Mouse (Mus musculus): ENCODE measurements around the gene Prm2.
"Not testable (repeated sequence)": the region's sequence is repeated elsewhere in the genome, so short reads cannot be mapped to it uniquely, and the experiment has no call there.

Gene Prm2

DNA sequence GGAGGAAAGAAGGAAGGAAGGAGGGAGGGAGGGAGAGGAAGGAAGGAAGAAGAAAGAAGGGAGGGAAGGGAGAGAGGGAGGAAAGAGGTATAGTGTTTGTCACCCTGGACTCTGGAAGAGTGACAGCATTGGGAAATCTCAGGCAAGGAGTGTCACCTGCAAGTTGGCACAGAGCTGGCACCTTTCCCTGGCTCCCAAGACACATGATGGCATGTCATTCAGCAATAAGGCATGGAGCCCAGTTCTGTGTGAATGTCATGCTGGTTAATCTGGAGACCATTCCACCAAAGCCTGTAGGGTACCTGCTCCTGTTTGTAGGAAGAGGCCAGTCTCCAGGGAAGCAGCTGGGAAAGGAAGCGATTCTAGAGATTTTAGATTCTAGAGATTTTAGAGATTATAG lies 14.4 kb upstream of the Prm2 start:
- no peak for DNase-seq (ENCODE audit: low spot score)

DNA sequence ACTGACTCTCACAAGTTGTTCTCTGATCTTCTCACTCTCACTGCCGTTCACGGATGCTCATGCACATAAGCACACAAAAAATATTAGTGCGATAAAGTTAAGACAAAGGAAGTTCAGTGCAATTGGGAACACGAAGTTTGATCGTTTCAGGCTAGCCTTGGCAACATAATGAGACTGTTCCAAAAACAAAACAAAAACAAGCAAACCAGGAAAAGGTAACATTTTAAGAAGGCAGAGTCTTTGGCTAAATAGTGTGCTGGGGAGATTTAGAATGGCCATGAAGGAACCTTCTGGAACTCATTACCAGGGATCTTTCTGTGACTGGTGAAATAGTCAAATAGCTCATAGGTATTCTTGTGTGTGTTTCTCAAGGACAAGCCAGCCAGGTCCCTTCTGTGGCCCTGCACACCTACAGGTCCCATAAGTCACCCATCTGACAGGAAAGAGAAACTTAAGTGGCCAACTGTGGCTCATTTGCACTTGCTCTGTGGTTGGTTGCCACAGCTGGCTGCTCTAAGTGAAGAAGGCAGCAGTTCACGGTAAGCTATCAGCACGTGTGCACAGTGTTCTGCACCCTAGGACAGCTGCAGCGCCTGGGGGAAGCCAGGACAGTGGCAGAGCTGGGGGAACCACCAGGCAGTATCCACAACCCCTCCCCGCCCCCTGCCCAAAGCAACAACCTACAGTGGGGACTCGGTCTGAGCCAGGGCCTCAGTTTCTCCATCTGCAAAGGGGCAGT lies 10.0 kb upstream of the Prm2 start, which contains the start of gene Prm1:
Prm1 (minus strand) TSS at position 51 of the 739 bp plus-strand sequence.
- DNase-seq (ENCODE audit: low spot score): no peak

DNA sequence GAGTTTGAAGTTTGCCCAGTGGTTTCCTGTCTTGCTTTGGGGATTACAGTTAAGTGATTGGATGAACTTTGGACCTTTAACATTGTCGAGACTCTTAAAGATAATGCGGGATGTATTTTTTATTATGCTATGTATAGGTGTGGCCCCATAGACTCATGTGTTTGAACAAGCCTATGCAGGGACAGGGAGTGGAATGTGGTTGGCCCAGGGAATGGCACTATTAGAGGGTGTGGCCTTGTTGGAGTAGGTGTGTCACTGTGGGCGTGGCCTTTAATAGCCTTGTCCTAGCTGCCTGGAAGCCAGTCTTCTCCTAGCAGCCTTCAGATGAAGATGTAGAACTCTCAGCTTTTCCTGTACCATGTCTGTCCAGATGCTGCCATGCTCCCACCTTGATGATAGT lies 6.5 kb upstream of the Prm2 start:
- DNase-seq (ENCODE audit: low spot score): not testable (repeated sequence)

DNA sequence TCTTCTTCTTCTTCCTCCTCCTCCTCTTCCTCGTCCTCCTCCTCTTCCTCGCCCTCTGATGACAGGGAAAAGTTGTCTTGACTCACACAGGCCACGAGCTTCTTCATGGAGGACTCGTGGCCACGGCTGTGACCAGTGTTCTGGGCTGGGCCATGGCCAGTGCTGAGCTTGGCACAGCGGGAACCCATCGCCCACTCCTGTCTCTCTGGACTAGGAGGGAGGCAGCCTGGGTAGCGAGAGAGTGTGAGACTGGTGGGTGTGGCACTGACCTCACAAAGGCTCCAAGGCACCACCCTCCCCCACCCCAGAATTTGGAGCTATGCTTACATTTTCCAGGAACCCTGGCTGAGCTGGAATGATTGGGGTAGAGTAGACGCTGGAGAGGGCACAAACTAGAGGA lies 5.2 kb downstream of the Prm2 start, which contains the start of gene Prm3:
Prm3 (minus strand) TSS at position 213 of the 400 bp plus-strand sequence.
- DNase-seq (ENCODE audit: low spot score): no peak

DNA sequence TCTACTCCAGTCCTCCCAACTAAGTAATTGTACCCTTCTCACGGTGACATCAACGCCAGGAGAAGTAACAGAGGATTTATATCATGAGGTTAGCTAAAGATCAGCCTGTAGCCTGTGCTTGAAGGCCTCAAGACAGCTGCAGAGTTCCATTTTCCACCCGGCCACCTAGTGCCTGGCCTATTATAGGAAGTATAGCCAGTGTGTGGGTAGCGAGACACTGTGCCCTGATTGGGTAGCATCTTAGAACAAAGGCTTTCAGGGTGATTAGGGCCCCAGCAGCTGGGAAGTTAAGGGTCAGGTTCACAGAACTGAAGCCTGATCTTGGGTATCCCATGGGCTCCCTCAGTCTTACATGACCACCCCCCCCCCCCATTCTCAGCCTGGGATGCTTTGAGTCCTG lies 7.1 kb downstream of the Prm2 start:
- DNase-seq (ENCODE audit: low spot score): no peak

DNA sequence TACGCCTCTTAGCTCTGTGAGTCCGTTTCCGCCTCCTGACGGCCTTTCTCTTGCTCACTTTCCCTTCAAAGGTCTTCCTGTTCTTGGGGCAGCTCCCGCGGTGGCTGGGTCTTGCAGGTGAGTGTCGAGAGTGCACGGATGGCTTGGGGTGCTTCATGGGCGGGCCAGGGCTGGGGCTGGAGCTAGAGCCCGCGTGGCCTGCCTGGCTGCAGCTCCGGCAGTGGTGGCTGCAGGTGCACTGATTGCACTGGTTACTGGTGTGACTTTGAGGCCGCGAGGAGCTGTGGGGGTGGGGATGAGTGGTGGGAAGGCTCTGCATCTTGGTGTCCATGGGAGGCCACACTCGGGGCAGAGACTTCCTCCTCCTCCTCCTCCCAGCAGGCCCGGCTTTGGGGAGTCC lies 7.7 kb downstream of the Prm2 start, which contains the start of gene Tnp2:
Tnp2 (minus strand) TSS at position 390 of the 400 bp plus-strand sequence.
- no peak for DNase-seq (ENCODE audit: low spot score)

DNA sequence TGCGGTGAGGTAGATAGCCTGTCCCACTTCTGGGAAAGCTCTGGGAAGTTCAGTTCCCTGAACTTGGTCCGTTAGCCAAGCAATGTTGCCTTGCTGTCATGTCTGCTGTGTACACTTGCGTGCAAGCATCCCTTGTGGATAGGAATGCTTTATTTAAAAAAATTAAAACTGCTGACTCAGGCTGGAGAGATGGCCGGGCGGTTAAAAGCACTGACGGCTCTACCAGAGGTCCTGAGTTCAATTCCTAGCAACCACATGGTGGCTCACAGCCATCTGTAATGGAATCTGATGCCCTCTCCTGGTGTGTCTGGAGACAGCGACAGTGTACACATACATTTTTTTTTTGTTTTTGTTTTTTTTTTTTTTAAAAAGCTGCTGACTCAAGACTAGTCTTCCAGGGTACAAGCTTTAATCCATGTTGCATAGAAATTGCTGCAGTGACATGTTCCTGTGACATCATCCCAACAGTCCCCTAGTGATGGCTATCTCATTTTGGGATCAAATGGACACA lies 8.3 kb downstream of the Prm2 start:
- DNase-seq (ENCODE audit: low spot score): no peak

DNA sequence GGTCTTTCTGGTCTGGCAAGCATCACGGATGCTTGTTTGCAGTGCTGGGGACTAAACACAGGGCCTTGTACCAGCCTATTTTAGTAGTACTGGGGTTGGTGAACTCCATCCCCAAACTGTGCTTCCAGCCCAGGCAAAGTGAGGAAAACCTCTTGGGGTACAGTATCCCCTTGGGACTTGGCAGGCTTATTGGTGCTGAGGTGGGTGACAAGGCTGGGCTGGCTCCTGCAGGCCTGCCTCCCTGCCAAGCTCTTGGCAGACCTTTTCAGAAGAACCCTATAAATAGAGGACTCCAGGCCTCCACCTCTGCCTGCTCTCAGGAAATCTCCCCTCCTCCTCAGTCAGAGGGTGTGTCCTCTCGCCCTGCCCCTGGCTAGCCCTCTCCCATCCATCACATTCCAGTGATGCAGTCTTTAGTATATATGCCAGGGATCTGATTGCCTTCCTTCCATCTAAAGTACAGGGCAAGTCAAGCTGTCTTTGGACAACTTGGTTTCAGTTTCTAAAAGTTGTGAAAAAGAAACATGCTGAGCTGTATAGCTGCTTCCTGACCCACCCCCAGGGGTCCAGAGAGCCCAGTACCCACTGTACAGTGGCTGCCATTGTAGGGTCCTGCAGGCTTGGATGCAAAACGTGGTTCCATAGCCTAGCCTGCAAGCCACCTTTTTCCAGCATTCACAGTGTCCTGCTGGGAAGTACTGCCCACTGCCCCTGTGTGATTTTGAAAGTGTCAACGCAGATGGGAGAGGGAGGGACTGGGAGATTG lies 9.0 kb downstream of the Prm2 start:
- DNase-seq (ENCODE audit: low spot score): peak; percentile 28

DNA sequence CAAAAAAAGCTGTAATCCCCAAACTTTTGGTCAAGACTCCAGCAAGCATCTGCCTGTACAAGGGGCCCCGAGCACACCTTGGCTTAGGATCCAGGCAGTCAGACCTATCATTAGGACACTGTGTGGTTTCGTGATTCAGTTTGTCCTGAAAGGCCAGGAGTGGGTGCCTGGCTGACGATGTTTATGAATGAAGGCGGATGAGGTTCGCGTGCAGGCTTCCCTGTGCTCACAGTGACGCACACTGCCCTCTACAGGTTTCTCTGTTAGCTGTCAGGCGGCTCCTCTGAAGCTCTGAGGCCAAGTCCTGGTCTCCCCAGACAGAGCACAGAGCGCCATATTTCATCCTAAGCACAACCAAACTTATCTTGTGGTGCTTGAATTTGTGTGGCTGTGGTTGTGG lies 9.6 kb downstream of the Prm2 start:
- peak; percentile 94 for DNase-seq (ENCODE audit: low spot score)

DNA sequence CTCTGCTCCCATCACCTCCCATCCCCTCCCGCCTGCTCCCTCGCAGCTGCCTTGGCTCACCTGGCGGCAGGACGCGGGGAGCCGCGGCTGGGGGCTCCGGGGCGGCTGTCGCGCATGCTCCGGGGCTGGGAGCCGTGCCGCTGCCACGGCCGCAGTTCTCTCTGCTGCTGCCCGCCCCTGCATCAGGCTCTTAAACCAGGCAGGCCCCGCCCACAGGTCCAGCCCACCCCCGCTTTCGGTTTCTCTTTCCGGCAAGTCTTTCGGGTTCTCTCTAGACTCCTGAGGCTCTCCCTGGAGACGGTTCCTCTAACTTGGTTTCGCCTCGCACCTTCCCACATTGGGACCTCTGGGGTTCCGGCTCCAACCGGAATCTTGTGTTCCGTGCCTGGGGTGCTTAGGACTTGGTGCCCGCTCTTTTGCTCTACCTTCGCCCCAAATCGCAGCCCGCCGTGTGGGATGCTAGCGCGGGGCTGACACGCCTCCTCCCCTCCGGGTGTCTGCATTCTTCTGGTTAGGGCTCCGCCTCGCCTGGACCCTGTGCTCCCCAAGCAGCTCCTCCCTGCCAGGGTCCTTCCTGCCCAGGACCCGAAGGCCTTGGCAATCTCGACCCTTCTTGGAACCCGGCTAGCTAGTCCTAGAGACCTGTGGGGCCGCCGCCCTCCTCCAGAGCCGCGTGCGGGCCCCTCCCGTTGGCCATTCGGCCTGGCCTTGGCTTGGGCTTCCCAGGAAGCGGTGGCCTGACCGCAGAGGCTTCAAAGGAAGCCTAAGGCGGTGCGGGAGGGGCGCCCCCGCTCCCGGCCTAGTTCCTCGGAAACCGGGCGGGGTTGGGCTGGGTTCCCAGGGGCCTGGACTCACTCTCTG lies 10.3 kb downstream of the Prm2 start, which contains the start of gene Socs1:
Socs1 (minus strand) TSS at position 166 of the 861 bp plus-strand sequence.
- DNase-seq (ENCODE audit: low spot score): peak; percentile 93

DNA sequence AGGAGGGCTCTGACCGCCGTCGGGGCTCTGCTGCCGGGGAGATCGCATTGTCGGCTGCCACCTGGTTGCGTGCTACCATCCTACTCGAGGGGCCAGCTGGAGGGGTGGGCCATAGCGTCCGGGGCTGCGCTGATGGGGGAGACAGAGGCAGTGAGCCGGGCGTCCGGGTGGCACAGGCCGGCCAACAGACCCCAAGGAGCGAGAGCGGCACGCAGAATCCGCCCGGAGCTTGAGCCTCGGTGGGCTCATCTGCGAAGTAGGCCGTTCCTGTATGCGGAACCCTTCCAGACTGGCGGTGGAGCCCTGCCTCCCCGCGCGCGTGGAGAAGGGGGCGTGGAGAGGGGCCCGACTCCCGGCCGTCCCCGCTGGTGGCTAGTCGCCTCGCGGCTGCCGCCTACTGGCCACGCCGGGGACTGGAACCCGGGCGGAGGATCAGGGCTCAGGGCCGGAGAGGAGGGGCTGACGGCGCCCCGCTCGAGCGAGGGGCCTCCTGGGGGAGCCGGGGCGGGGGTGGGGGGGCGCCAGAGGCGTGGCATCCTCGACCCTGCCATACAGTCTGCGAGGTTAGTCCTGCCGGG lies 11.1 kb downstream of the Prm2 start:
- peak; percentile 90 for DNase-seq (ENCODE audit: low spot score)

DNA sequence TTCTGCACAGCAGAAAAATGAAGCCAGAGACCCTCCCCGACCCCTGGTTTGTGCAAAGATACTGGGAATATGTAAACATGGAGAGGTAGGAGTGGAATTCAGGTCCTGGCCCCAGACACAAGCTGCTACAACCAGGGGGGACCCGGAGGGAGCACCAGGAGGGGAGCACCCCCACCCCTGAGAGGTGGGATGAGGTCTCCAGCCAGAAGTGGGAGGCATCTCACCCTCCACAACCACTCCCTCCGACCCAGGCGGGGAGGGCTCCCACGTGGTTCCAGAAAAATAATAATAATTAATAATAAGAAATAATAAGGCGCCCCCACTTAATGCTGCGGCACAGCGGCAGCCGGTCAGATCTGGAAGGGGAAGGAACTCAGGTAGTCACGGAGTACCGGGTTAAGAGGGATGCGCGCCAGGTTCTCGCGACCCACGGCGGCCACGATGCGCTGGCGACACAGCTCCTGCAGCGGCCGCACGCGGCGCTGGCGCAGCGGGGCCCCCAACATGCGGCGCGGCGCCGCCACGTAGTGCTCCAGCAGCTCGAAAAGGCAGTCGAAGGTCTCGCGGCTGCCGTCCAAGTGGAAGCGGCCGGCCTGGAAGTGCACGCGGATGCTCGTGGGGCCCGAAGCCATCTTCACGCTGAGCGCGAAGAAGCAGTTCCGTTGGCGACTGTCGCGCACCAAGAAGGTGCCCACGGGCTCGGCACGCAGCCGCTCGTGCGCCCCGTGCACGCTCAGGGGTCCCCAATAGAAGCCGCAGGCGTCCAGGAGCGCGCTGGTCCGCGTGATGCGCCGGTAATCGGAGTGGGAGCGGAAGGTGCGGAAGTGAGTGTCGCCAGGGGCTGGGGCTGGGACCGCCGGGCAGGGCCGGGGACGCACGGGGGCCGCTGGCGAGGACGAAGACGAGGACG lies 11.8 kb downstream of the Prm2 start:
- no peak for DNase-seq (ENCODE audit: low spot score)

DNA sequence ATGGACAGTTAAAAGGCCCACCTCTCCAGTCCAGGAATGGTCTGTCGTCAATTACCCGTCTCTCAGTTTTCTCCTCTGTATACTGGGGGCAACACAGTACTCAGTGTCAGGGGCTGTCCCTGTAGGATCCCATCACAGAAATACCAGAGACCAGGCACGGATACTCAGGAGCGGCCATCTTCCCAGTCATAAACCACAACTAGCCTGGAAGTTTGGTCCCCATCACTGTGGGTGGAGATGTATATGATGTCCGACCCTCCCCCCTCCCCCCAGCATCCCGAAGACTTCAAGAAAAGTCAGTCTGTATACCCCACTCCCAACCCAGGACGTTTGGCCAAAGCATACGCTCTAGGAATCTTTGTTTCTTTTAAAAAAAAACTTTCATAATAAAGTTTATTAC lies 12.5 kb downstream of the Prm2 start:
- no peak for DNase-seq (ENCODE audit: low spot score)

DNA sequence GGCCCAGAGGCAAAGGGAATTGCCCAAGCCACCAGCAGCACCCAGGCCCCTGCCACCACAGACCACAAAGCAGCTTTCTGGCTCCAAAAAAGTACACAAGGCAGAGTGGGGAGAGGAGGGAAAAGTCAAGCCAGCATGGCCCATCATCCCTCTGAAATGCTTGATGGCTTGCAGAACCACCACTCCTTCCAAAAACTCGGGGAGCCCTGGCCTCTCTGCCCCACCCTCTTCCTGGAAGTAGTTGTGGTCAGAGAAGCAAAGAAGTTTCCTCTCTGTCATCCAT lies 12.8 kb downstream of the Prm2 start:
- DNase-seq (ENCODE audit: low spot score): no peak

DNA sequence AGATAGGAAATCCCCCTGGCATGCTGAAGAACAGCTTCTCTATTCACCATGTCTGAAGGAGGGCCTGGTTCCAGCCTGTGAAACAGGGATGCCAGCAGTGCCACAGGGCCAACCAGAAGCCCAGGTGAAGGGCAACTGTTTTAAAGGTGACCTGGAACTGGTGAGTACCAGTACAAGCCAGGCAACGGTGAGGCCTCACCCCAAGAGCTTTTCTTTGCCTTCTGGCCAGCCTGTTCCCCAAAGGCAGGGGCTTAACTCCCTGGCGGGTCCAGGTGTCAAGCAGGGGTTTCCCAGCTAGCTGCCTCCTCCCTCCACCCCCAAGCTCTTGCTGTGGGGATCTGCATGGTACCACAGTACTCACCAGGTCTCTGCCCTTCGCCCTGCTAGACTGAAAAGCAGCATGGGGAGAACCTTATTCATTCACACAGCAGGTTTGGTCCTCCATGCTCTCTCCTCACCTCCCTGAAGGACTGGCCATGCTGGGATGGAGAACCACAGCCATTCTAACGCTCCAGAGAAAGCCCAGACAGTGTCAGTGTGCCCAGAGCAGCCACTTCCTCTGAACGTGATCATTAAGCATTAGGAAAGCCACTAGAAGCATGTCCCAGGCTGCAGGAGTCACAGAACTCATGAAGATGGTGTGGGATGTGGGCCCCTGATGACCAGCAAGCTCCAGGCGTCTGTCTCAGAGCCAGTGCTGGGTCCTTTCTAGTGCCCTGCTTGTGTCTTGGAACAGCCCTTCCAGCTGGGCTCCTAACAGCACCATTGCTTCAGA lies 13.4 kb downstream of the Prm2 start:
- no peak for DNase-seq (ENCODE audit: low spot score)

DNA sequence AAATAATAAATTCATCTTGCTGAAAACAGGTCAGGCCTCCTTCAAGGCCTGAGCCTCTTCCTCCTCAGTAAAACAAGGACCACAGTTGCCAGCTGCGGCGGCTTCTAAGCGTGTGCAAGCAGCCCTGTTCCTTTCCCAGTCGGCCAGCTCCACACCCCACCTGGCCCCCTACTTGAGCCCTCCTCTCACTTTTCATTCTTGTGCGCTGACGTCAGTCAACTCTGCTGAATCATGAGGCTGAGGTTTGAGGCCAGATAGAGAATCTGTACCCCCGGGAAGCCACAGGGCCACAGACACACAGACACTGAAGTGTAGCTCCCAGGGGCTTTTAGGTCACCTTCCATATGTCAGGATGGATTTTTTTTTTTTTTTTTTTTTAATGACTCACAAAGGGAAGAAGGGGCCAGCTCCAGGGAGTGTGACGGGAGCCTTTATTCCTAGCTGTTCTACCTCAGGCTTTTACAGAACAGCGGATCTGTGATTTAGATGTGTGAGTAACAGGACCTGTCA lies 14.0 kb downstream of the Prm2 start:
- DNase-seq (ENCODE audit: low spot score): no peak

DNA sequence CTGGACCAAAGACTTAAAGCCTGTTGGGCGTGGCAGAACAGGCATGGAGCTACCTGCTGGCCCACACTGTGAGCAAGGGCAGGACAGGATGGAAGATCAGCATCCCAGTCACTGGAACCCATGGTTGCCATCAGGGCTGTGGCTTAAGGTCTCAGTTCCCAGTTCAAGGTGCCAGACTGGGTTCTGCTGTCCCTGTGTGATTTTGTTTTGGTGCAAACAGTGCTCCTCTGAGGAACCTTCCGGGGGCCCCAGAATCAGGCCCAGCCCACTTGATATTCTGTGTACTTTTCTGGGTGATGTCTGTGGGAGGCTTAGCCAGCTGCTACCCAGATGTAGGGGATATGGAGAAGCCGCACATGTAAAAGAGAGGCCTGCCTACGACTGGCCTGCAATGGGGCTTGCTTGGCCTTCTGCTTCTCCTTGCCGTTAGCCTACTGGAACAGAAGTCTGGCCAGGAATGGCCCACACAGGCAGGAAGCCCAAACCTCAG lies 15.3 kb downstream of the Prm2 start:
- no peak for DNase-seq (ENCODE audit: low spot score)

DNA sequence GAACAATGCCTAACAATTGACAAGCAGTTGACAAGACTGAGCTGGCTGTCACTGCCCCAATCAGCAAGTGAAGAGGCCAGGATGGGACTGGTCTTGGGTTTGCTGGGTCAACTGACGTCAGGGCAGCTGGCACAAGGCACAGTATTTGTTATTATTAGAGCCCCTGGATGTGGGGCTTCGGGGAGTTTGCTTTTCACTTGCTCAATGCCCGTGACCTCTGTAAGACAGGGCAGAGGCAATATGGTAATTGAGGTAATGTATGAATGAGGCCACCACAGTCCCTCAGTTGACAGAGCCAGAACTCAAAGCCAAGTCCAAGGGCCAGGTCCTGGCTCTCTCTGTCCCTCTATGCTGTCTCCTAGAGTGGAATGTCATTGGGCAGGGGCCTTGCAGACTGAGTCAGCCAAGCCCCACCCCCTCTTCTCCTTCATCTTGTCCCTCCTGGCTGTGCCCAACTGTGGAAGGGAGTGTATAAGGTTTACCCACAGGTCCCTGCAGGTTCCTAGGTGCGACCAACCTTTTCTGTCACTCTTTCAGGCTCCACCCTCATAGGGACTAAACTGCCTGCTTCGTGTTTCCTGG lies 18.3 kb downstream of the Prm2 start:
- no peak for DNase-seq (ENCODE audit: low spot score)

DNA sequence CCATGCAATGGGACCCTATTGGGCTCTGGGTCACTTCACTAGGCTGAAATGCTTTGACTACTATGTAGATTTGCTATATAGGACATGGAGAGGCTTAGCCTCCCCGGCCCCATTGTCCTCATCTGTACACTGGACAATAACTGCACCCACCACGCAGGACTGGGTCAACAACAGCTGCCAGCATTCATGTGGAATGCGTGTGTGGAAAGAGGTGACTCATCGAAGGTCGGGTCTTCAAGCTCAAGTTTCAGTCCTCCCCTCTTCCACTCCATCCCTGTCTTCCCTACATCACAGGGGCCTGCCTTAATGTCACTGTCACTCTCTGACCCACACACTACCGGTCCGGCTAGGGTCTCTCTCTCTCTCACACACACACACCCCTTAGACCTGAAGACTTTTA lies 19.6 kb downstream of the Prm2 start:
- DNase-seq (ENCODE audit: low spot score): no peak
